Mouse (Mus musculus) megakaryocyte progenitor cell, adult 5-6 weeks (primary cell): ENCODE results near the gene Spint5. TPM values are rescaled to one million over a fixed set of nuclear protein-coding genes. Genes with fewer than 3 reads are reported as not detected.

Experiments
- total RNA-seq, 2 experiments: library from RNA; stranded (forward) in 1 of 2; stranded (reverse) in 1 of 2; fragments of 157-497, 149-512 nt in 1 of 2; fragments of 200-1000 nt in 1 of 2; gene quantifications; 2 replicates each; pipeline versions ENCODE4 v1.2.3 to v1.2.4; 2015 to 2017

Spint5 gene
- total RNA-seq, 2 experiments from 2014 or later, result not detected

Other genes starting within 250 kb of the Spint5 start
Only the 30 nearest of the 31 such genes appear.
- not detected in 2 replicates for gene Trp53tg5, start 241.6 kb upstream of the Spint5 start, total RNA-seq (2015)
- gene Trp53tg5, start 241.6 kb upstream of the Spint5 start, total RNA-seq (2017), result not detected in 2 replicates
- gene Dbndd2, start 229.2 kb upstream of the Spint5 start, total RNA-seq (2015), result 1.1 and 2.7 TPM in 2 replicates
- 0.04 and 0.47 TPM in 2 replicates for gene Dbndd2, start 229.2 kb upstream of the Spint5 start, total RNA-seq (2017)
- gene Pigt, start 217.8 kb upstream of the Spint5 start, total RNA-seq (2015), result 75.1 and 80.0 TPM in 2 replicates
- gene Pigt, start 217.8 kb upstream of the Spint5 start, total RNA-seq (2017), result 34.3 and 42.0 TPM in 2 replicates
- gene Wfdc2, start 152.9 kb upstream of the Spint5 start, total RNA-seq (2015), result not detected in 2 replicates
- 1.8 TPM in 1 of 2 replicates, not detected in the other for gene Wfdc2, start 152.9 kb upstream of the Spint5 start, total RNA-seq (2017)
- gene Spint3, start 141.8 kb upstream of the Spint5 start, total RNA-seq (2015), result not detected in 2 replicates
- not detected in 2 replicates for gene Spint3, start 141.8 kb upstream of the Spint5 start, total RNA-seq (2017)
- gene Wfdc6a, start 129.9 kb upstream of the Spint5 start, total RNA-seq (2015), result not detected in 2 replicates
- gene Wfdc6a, start 129.9 kb upstream of the Spint5 start, total RNA-seq (2017), result not detected in 2 replicates
- gene Eppin, start 121.7 kb upstream of the Spint5 start, total RNA-seq (2015), result not detected in 2 replicates
- not detected in 2 replicates for gene Eppin, start 121.7 kb upstream of the Spint5 start, total RNA-seq (2017)
- not detected in 2 replicates for gene Wfdc6b, start 101.8 kb upstream of the Spint5 start, total RNA-seq (2015)
- not detected in 2 replicates for gene Wfdc6b, start 101.8 kb upstream of the Spint5 start, total RNA-seq (2017)
- gene Wfdc8, start 101.7 kb upstream of the Spint5 start, total RNA-seq (2015), result not detected in 2 replicates
- not detected in 2 replicates for gene Wfdc8, start 101.7 kb upstream of the Spint5 start, total RNA-seq (2017)
- 0.56 TPM in 1 of 2 replicates, not detected in the other for gene Wfdc16, start 76.5 kb upstream of the Spint5 start, total RNA-seq (2015)
- gene Wfdc16, start 76.5 kb upstream of the Spint5 start, total RNA-seq (2017), result 0.08 TPM in 1 of 2 replicates, not detected in the other
- gene Wfdc10, start 59.3 kb upstream of the Spint5 start, total RNA-seq (2015), result not detected in 2 replicates
- not detected in 2 replicates for gene Wfdc10, start 59.3 kb upstream of the Spint5 start, total RNA-seq (2017)
- not detected in 2 replicates for gene Wfdc9, start 58.7 kb upstream of the Spint5 start, total RNA-seq (2015)
- not detected in 2 replicates for gene Wfdc9, start 58.7 kb upstream of the Spint5 start, total RNA-seq (2017)
- not detected in 2 replicates for gene Wfdc11, start 41.2 kb upstream of the Spint5 start, total RNA-seq (2015)
- not detected in 2 replicates for gene Wfdc11, start 41.2 kb upstream of the Spint5 start, total RNA-seq (2017)
- not detected in 2 replicates for gene Wfdc13, start 30.2 kb upstream of the Spint5 start, total RNA-seq (2015)
- not detected in 2 replicates for gene Wfdc13, start 30.2 kb upstream of the Spint5 start, total RNA-seq (2017)
- not detected in 2 replicates for gene Spint4, start 16.8 kb upstream of the Spint5 start, total RNA-seq (2015)
- not detected in 2 replicates for gene Spint4, start 16.8 kb upstream of the Spint5 start, total RNA-seq (2017)
- 0.20 and 0.29 TPM in 2 replicates for gene Wfdc3, start 30.6 kb downstream of the Spint5 start, total RNA-seq (2015)
- gene Wfdc3, start 30.6 kb downstream of the Spint5 start, total RNA-seq (2017), result 0.41 TPM in 1 of 2 replicates, not detected in the other
- 24.1 and 31.3 TPM in 2 replicates for gene Dnttip1, start 30.7 kb downstream of the Spint5 start, total RNA-seq (2015)
- gene Dnttip1, start 30.7 kb downstream of the Spint5 start, total RNA-seq (2017), result 32.0 and 38.4 TPM in 2 replicates
- 271 and 279 TPM in 2 replicates for gene Ube2c, start 54.6 kb downstream of the Spint5 start, total RNA-seq (2015)
- gene Ube2c, start 54.6 kb downstream of the Spint5 start, total RNA-seq (2017), result 142 and 184 TPM in 2 replicates
- not detected in 2 replicates for gene Tnnc2, start 64.7 kb downstream of the Spint5 start, total RNA-seq (2015)
- not detected in 2 replicates for gene Tnnc2, start 64.7 kb downstream of the Spint5 start, total RNA-seq (2017)
- gene Snx21, start 70.5 kb downstream of the Spint5 start, total RNA-seq (2015), result 0.42 and 0.49 TPM in 2 replicates
- gene Snx21, start 70.5 kb downstream of the Spint5 start, total RNA-seq (2017), result 0.37 and 0.88 TPM in 2 replicates
- gene Acot8, start 89.6 kb downstream of the Spint5 start, total RNA-seq (2015), result 13.2 and 14.2 TPM in 2 replicates
- gene Acot8, start 89.6 kb downstream of the Spint5 start, total RNA-seq (2017), result 22.2 and 26.4 TPM in 2 replicates
- 4.3 and 6.7 TPM in 2 replicates for gene Zswim3, start 89.8 kb downstream of the Spint5 start, total RNA-seq (2015)
- gene Zswim3, start 89.8 kb downstream of the Spint5 start, total RNA-seq (2017), result 2.5 and 2.8 TPM in 2 replicates
- gene Zswim1, start 107.4 kb downstream of the Spint5 start, total RNA-seq (2015), result 6.3 and 9.0 TPM in 2 replicates
- gene Zswim1, start 107.4 kb downstream of the Spint5 start, total RNA-seq (2017), result 3.1 and 4.4 TPM in 2 replicates
- gene Spata25, start 113.2 kb downstream of the Spint5 start, total RNA-seq (2015), result not detected in 2 replicates
- gene Spata25, start 113.2 kb downstream of the Spint5 start, total RNA-seq (2017), result not detected in 2 replicates
- 69.5 and 69.8 TPM in 2 replicates for gene Ctsa, start 117.6 kb downstream of the Spint5 start, total RNA-seq (2015)
- gene Ctsa, start 117.6 kb downstream of the Spint5 start, total RNA-seq (2017), result 71.5 and 77.0 TPM in 2 replicates
- gene Neurl2, start 118.2 kb downstream of the Spint5 start, total RNA-seq (2015), result 3.4 and 4.3 TPM in 2 replicates
- 0.57 and 1.9 TPM in 2 replicates for gene Neurl2, start 118.2 kb downstream of the Spint5 start, total RNA-seq (2017)
- gene Pltp, start 142.4 kb downstream of the Spint5 start, total RNA-seq (2015), result 0.10 TPM in 1 of 2 replicates, not detected in the other
- gene Pltp, start 142.4 kb downstream of the Spint5 start, total RNA-seq (2017), result not detected in 2 replicates
- 34.1 and 36.3 TPM in 2 replicates for gene Pcif1, start 164.0 kb downstream of the Spint5 start, total RNA-seq (2015)
- gene Pcif1, start 164.0 kb downstream of the Spint5 start, total RNA-seq (2017), result 21.7 and 40.4 TPM in 2 replicates
- 10.4 and 11.3 TPM in 2 replicates for gene Zfp335, start 196.5 kb downstream of the Spint5 start, total RNA-seq (2015)
- gene Zfp335, start 196.5 kb downstream of the Spint5 start, total RNA-seq (2017), result 6.8 and 8.2 TPM in 2 replicates
- gene Mmp9, start 225.5 kb downstream of the Spint5 start, total RNA-seq (2015), result 11.2 and 14.2 TPM in 2 replicates
- gene Mmp9, start 225.5 kb downstream of the Spint5 start, total RNA-seq (2017), result 5.7 and 11.8 TPM in 2 replicates